Comparison of ENCODE assay signal across 16 mouse cellular contexts in genomic region chr19:28733781-28734180, GRCm38 (mm10). TPM values are rescaled to one million over a fixed set of nuclear protein-coding genes. Genes with fewer than 3 reads are reported as not detected.
DNase-seq lines count a peak whose midpoint lies in the region; TF ChIP-seq lines count a peak whose summit lies in the region.
"Had no signal": no experiment of that assay in that cellular context is flagged by ENCODE, and none has a peak within 500 bp of the region (broad histone marks: within the 10 kb centered on the region; RNA-seq: fewer than 3 reads in every experiment).

No protein-coding gene starts in this region.

- intact Hi-C loops in left cerebral cortex, postnatal 10 days (cut with DNase I): no loop called here

- no peak for TF ChIP-seq POLR2A in brain, embryonic 14.5 days (IDR thresholded peaks at IDR 0.05; ENCODE audit: borderline replicate concordance, extremely low read depth, insufficient read depth, insufficient read length, poor library complexity, severe bottlenecking)

- DNase-seq in 3134 (ENCODE audit: extremely low read depth, insufficient read length, low spot score): peak; percentile 55
- DNase-seq in 3T3-L1 (ENCODE audit: low read depth, low spot score): peak; percentile 69
- peak; percentile 28 for DNase-seq in brain, embryonic 14.5 days (ENCODE audit: low read depth)
- no peak for DNase-seq in left cerebral cortex, postnatal 10 days (ENCODE audit: extremely low spot score in 1 of 2, low spot score in 2 of 2)
- no peak for DNase-seq in thymus, postnatal 14 days
- DNase-seq: adrenal gland, adult 8-10 months; adrenal gland, postnatal 14 days; adrenal gland, postnatal 36 days; cerebellum, adult 11 months; cerebellum, adult 18-20 months; cerebellum, adult 8-10 months; cerebellum, adult 9-11 months; cerebellum, postnatal 14 days; cerebellum, postnatal 36 days; embryo, embryonic 11 days had no signal

- TF ChIP-seq CTCF in brain, embryonic 14.5 days (IDR thresholded peaks at IDR 0.05; ENCODE audit: borderline replicate concordance, extremely low read depth, insufficient read depth, insufficient read length): no peak

RNA-seq across cellular contexts. Expression of gene Glis3, which starts 53.9 kb away (rescaled TPM):
- 1.2 and 3.1 TPM in 2 replicates for polyA plus RNA-seq in brain, embryonic 14.5 days (2012; rRNA removed)
- total RNA-seq in left cerebral cortex, postnatal 10 days (2021): 1 to 10 TPM; 5.3 to 6.5 TPM
- total RNA-seq: MEL had no signal

Comparison
In these comparisons a context has a peak if more than half of its experiments do, and no peak if none do; other contexts are left out.
1. DNase-seq: peak in 3134 (single experiment), 3T3-L1 (single experiment) and brain, embryonic 14.5 days (single experiment); none in left cerebral cortex, postnatal 10 days (0 of 2) and thymus, postnatal 14 days (single experiment).